Mouse (Mus musculus): ENCODE data around the gene Tmem102.

DNA sequence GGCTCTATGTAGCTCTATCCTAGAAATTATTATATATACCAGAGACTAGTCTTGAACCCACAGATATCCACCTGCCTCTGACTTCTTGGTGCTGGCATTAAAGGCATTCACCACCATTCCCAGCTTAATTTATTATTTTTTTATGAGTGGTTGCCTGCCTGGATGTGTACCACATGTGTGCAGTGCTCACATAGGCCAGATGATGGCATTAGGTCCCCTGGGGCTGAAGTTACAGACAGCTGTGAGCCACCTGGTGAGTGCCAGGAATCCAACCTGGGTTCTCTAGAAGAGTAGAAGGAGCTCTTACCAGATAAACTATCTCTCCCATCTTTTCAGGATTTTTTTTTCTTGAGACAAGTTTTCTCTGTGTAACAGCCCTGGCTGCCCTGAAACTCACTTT lies 4.9 kb upstream of the Tmem102 start:
- TF ChIP-seq CTCF (IDR thresholded peaks at IDR 0.05; ENCODE audit: low read depth) (peak; percentile 26; the same call in 1 of the 2 replicates), EP300 (IDR thresholded peaks at IDR 0.05; ENCODE audit: low read depth) (no peak)
